Mouse (Mus musculus) adrenal gland, adult 8-10 months (tissue): ENCODE measurements around the gene Eif5b. TPM values are rescaled to one million over a fixed set of nuclear protein-coding genes. Genes with fewer than 3 reads are reported as not detected.
A peak's percentile ranks its signal among the peaks of the same experiment; 100 is the strongest.
"Not testable (repeated sequence)": the region's sequence is repeated elsewhere in the genome, so short reads cannot be mapped to it uniquely, and the experiment has no call there.

Experiments used
- DNase-seq: peaks from one replicate; pipeline ENCODE4 v3.0.0; 2022
- total RNA-seq, 4 experiments: library from RNA; stranded (reverse); gene quantifications; 2 replicates each; pipeline ENCODE4 v1.2.4; 2022

Eif5b gene
- total RNA-seq, 4 experiments from 2014 or later = 44.4 to 53.0 (median 48.8) TPM

- peak; percentile 30 for DNase-seq
Measured at GRCm38 (mm10) chr1:38006741-38007140, 8.9 kb downstream of the Eif5b start.

- DNase-seq = no peak
Measured at GRCm38 (mm10) chr1:38011647-38012046, 13.8 kb downstream of the Eif5b start.

GRCm38 (mm10) chr1:38012104-38012503, 14.3 kb downstream of the Eif5b start:
- DNase-seq = no peak

DNA sequence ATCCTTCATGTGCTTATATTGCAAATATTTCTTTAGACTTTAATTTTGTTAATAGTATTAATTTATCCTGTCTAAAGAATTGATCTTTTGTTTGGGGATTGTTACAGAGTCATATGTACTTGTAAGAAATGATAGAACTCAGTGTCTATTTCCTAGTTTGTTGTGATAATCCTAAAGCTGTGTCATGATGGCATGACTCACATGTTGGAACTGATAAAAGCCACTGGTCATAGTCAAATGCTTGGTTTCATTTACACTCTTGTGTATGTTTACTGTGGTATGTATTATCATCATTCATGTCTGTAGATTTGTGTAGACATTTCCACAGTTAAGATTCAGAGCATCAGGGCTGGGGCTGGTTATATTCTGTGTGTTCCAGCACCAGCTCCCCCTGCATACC, 14.7 kb downstream of the Eif5b start:
- DNase-seq = no peak

DNA sequence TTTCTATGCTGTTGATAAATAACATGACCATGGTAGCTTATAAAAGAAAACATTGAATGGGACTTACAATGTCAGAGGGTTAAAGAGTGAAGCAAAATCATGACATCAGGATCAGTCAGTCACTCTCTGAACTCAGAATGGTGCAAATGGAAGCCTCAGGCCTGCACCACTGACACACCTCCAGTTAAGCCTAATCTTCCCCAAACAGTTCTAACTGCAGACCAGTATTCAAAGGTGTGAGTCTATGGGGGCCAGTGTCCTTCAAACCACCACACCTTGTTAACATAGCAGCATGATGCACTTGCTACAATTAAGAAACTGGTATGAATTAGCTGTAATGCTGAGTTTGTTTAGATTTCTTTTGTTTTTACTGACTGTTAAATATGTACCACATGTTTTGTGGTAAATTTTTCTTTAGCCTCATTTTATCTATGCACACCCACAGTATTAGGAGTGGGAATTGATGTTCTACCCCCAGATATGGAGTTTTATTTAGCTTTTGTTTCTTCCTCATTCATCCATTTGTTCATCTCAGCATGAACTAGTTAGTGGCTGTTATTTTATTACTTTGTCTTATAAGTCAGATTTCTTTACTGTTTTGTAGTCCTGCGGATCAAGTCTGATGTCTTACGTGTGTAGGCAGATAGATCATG, 16.9 kb downstream of the Eif5b start:
- no peak for DNase-seq

- no peak for DNase-seq
Measured at GRCm38 (mm10) chr1:38027301-38027700, 29.5 kb downstream of the Eif5b start.

GRCm38 (mm10) chr1:38031391-38031790, 33.6 kb downstream of the Eif5b start:
- no peak for DNase-seq

DNA sequence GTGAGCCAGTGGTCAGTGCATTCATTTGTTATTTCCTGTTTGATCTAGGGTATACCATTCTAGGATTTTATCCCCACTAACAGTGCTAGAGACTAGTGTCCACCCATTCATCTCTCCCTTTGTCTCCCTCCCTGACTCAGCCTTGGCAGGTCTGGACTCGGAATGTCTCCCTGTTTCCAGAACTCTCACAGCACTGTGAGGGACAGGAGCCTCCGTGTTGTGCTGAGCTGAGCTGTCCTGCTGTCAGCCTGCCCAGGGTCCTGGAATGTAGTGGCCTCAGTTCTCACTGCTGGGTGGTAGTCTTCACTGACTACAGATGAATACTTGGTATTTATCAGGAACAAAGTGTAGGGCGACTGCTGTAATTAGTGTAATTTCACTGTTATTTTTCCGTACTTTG, 37.7 kb downstream of the Eif5b start:
- no peak for DNase-seq

DNA sequence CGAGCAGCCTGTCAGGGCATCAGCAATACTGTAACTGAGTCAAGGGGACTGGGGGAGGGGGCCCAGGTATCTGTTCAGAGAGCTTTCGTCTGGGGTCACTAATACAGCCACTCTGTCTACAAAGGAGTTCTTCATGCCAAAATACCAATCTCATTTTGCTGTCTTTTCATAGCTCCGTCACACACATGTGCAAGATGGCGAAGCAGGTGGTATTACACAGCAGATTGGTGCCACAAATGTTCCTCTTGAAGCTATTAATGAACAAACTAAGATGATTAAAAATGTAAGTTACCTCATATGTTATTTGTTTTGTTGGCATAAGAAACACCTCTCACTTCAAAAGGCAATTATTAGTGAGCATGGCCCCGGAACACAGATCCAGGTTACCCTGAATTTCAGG, 39.6 kb downstream of the Eif5b start:
- no peak for DNase-seq

GRCm38 (mm10) chr1:38038898-38039297, 41.1 kb downstream of the Eif5b start:
- DNase-seq = no peak

GRCm38 (mm10) chr1:38048121-38048520, 50.3 kb downstream of the Eif5b start:
- DNase-seq = no peak

DNA sequence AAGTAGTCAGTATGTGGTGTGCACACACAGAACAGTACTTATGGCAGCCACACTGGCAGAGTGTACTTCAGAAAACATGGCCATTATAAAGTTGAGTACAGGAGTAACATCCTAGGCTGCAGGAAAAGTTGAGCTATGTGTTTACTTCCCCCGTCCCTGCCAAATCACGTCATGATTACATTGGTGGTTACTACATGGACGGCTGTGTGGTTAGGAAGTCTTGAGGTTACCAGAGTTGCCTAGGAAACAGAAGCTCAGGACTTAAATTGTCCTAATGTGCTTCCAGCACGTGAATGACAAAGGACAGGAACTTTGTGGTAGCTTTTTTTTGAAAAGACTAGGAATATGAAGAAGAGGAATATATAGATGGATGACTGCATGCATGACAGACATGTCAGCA, 51.8 kb downstream of the Eif5b start:
- DNase-seq = no peak

DNA sequence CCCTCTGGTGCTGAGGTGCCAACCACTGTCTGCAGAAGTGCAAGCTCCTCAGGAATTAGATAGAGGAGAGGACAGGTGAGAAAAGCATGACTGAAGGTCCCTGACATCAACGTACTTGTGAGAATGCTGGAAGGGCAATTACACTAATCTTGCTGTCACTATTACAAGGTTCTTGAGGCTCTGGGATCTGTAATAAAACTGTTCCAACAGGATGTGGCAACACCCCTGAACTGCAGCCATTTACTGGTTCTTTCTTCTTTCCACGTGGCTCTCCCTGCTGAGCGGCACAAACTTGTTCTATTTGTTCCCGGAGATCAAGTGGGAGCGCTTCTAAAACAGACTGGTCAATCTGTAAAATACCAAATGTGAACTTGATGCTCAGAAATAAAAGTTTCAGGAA, 57.4 kb downstream of the Eif5b start:
- DNase-seq = peak; percentile 19

DNA sequence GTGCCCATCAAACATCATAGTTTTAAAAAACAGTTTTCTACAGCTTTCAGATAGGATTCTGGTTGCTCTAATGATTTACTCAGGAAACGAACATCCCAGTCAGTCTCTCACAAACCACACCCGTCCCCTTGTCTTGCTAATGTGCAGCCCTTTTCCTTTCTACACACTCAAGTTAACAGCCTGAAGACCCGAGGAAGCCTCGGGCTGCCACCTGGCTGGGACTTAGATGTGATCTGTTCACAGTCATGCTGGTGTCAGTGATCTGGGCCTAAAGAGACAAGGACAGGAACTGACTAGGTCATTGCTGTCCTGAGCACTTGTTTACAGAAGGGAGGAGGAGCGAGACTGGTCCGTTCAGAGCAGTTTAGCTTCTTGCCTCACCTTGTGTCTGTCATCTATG, 60.6 kb downstream of the Eif5b start:
- DNase-seq = no peak

- not testable (repeated sequence) for DNase-seq
Measured at GRCm38 (mm10) chr1:38062156-38062555, 64.3 kb downstream of the Eif5b start.

DNA sequence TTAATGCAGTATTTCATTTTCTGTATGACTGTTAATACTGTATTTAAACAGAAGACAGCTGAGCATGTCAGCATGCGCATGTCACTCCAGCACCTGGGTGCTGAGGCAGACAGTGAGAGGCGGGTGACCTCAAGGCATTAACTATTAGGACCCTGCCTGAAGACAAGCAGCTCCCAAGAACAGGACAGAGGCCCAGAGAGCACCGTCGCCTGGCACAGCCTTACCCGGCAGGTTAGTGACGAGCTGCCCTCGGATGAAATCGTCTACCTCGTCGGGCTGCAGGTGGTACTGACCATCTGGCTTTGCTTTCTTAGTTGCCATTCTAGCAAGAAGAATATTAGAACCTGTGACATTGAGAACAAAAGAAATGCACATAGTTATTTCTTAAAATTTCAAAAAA, 69.5 kb downstream of the Eif5b start:
- no peak for DNase-seq

GRCm38 (mm10) chr1:38071326-38071725, 73.5 kb downstream of the Eif5b start:
- DNase-seq = no peak

- no peak for DNase-seq
Measured at GRCm38 (mm10) chr1:38081316-38081715, 83.5 kb downstream of the Eif5b start.

DNA sequence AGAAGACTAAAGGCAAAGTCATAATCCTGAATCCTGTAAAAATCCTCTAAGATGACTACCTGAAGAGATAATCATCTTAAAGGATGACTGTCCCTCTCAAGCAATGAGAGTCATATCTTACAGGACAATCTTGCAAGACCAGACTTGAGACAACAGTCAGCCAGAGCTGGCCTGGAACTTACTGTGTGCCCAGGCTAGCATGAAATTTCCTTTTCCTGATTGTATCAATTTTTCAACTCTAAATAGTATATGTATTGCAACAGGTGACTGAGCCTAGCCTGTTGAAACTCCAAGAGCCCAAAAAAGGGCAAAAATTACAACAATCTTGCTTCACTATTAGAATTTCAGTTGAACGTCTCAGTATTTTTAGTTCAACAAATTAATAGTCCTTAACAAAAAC, 105.4 kb downstream of the Eif5b start:
- DNase-seq = no peak

DNA sequence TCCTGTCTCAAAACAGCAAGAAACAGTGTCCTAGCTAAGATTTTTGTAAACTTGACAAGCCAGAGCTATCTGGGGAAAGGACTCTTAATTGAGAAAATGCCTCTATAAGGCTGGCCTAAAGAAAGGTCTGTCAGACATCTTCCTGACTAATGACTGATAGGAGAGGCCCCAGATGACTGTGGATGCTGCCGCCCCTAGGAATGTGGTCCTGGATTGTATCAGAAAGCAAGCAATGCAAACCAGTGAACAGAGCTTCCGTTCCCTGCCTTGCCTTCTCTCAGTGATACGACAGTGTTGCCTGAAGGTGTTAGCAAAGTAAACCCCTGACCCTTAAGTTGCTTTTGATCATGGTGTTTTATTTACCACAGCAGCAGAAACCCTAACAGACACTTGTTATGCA, 106.0 kb downstream of the Eif5b start:
- no peak for DNase-seq

Other genes with a start within 250 kb of the Eif5b start
- 1 to 10 TPM; 3.9 to 6.6 (median 5.3) TPM for gene Tsga10, start 131.6 kb upstream of the Eif5b start, total RNA-seq
- 10 to 100 TPM; 13.6 to 15.7 (median 14.9) TPM for gene Lipt1, start 126.3 kb upstream of the Eif5b start, total RNA-seq
- gene Mitd1, start 107.6 kb upstream of the Eif5b start, total RNA-seq = 10 to 100 TPM; 11.9 to 16.9 (median 15.1) TPM
- gene Mrpl30, start 107.5 kb upstream of the Eif5b start, total RNA-seq = 100 to 1,000 TPM; 146 to 176 (median 161) TPM
- gene Lyg2, start 81.5 kb upstream of the Eif5b start, total RNA-seq = not detected
- gene Lyg1, start 40.3 kb upstream of the Eif5b start, total RNA-seq = not detected
- 10 to 100 TPM; 74.0 to 87.7 (median 83.5) TPM for gene Txndc9, start 117 bp upstream of the Eif5b start, total RNA-seq
- 10 to 100 TPM; 24.0 to 40.3 (median 30.9) TPM for gene Rev1, start 131.8 kb downstream of the Eif5b start, total RNA-seq